Mouse (Mus musculus) cerebral cortex, adult 2 months (tissue): ENCODE measurements around the gene Gm12216.

ENCODE experiments used
- WGBS: fragments of 180-500 bp; shearing (Covaris S2); methylation state at CpG from one replicate; pipeline ENCODE4 v1.1.7; 2018; 5-methylcytosine and 5-hydroxymethylcytosine counted together

Gene Gm12216

GRCm38 (mm10) chr11:53873909-53874704 lies 15.1 kb upstream of the Gm12216 start:
- 71% methylated on average over 5 of the region's 5 CpGs for WGBS

GRCm38 (mm10) chr11:53871786-53872507 lies 12.9 kb upstream of the Gm12216 start:
- 90% methylated on average over 2 of the region's 2 CpGs for WGBS

GRCm38 (mm10) chr11:53869172-53869571 lies 10.1 kb upstream of the Gm12216 start:
- 91% methylated on average over 5 of the region's 5 CpGs for WGBS

GRCm38 (mm10) chr11:53868323-53868722 lies 9.3 kb upstream of the Gm12216 start:
- 51% methylated on average over 5 of the region's 5 CpGs for WGBS

- WGBS: 89% methylated on average over 1 of the region's 4 CpGs
These were observed 5.8 kb upstream of the Gm12216 start for GRCm38 (mm10) chr11:53864724-53865310.

GRCm38 (mm10) chr11:53860944-53861343 lies 1.9 kb upstream of the Gm12216 start:
- 48% methylated on average over 9 of the region's 9 CpGs for WGBS

GRCm38 (mm10) chr11:53858058-53858760 lies 847 bp downstream of the Gm12216 start:
- 83% methylated on average over 6 of the region's 6 CpGs for WGBS

- 44% methylated on average over 5 of the region's 5 CpGs for WGBS
These were observed 5.4 kb downstream of the Gm12216 start for GRCm38 (mm10) chr11:53853665-53854064.

- WGBS: 75% methylated on average over 5 of the region's 5 CpGs
These were observed 7.3 kb downstream of the Gm12216 start for GRCm38 (mm10) chr11:53851795-53852194.

GRCm38 (mm10) chr11:53849588-53850320 lies 9.3 kb downstream of the Gm12216 start:
- WGBS: 41% methylated on average over 9 of the region's 9 CpGs

GRCm38 (mm10) chr11:53845680-53846079 lies 13.4 kb downstream of the Gm12216 start:
- WGBS: 79% methylated on average over 6 of the region's 6 CpGs

GRCm38 (mm10) chr11:53843106-53843505 lies 15.9 kb downstream of the Gm12216 start:
- 51% methylated on average over 10 of the region's 10 CpGs for whole genome bisulfite sequencing

- 39% methylated on average over 4 of the region's 4 CpGs for WGBS
These were observed 16.9 kb downstream of the Gm12216 start for GRCm38 (mm10) chr11:53842161-53842581.

- WGBS: 56% methylated on average over 12 of the region's 12 CpGs
These were observed 17.5 kb downstream of the Gm12216 start for GRCm38 (mm10) chr11:53841514-53841913.

GRCm38 (mm10) chr11:53839663-53840642 lies 19.1 kb downstream of the Gm12216 start:
- WGBS: 78% methylated on average over 8 of the region's 8 CpGs

GRCm38 (mm10) chr11:53839147-53839546 lies 19.9 kb downstream of the Gm12216 start:
- WGBS: 94% methylated on average over 6 of the region's 6 CpGs

GRCm38 (mm10) chr11:53837731-53838130 lies 21.3 kb downstream of the Gm12216 start:
- 95% methylated on average over 5 of the region's 5 CpGs for WGBS

GRCm38 (mm10) chr11:53835379-53836010 lies 23.6 kb downstream of the Gm12216 start:
- WGBS: 95% methylated on average over 4 of the region's 4 CpGs

GRCm38 (mm10) chr11:53825409-53825808 lies 33.6 kb downstream of the Gm12216 start:
- 92% methylated on average over 4 of the region's 4 CpGs for WGBS

GRCm38 (mm10) chr11:53821945-53822338 lies 37.1 kb downstream of the Gm12216 start:
- WGBS: 93% methylated on average over 3 of the region's 3 CpGs
